8 mouse cellular contexts compared by ENCODE assay signal in the genomic region with DNA sequence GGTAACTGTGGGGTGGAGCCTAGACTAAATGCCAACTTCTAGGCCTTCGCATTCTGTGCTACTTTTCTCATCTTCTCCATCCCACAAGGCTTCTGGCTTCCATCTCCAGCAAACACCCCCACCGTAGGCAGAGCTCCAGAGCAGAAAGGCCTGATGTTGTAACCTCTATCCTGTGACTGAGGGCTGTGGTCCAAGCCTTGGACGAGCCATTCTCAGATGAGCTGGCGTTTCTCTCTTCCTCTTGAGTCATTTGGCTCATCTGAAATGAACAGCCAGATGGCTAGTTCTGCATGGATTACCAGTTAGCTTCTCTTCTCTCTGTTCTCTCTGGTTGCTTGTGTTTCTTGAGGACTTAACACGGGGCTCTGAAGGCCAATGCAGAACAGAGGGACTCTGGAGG. TPM values are rescaled to one million over a fixed set of nuclear protein-coding genes. Genes with fewer than 3 reads are reported as not detected.
DNase-seq lines count a peak whose midpoint lies in the region; ATAC-seq lines count a peak whose summit lies in the region.

No protein-coding gene starts in this region.

- peak; percentile 49 to 82 for DNase-seq in adrenal gland, adult (ENCODE audit: inconsistent age in 2 of 2, low spot score in 1 of 2)
- DNase-seq in adrenal gland, postnatal 4 days (ENCODE audit: low spot score in 2 of 2): no peak
- DNase-seq in cerebellum, adult 18-20 months: peak; percentile 74 to 79
- DNase-seq in heart, postnatal 10 days: peak; percentile 76
- peak; percentile 69 for DNase-seq in lung, postnatal 25 days (ENCODE audit: low spot score)
- DNase-seq in kidney, adult 9 months: no peak
- DNase-seq in spleen, postnatal 10 days (ENCODE audit: low spot score in 2 of 2): no peak

- no peaks in the 10 kb centered on the region for H3K36me3 ChIP-seq in forebrain, embryonic 13.5 days (ENCODE audit: poor library complexity, severe bottlenecking)

- H3K27me3 ChIP-seq in forebrain, embryonic 13.5 days: 0 out of 2 replicates have a peak, but pooled peaks cover 2% of the 10 kb centered on the region

- no peak overlapping the region for H3K9ac ChIP-seq in forebrain, embryonic 13.5 days

- H3K4me1 ChIP-seq in forebrain, embryonic 13.5 days: no peaks in the 10 kb centered on the region

- WGBS in forebrain, embryonic 13.5 days: 80% methylated on average over 5 of the region's 5 CpGs

- H3K4me2 ChIP-seq in forebrain, embryonic 13.5 days: no peak overlapping the region

- no peak for ATAC-seq in forebrain, embryonic 13.5 days

- H3K9me3 ChIP-seq in forebrain, embryonic 13.5 days (replicated peaks): no peaks in the 10 kb centered on the region

- intact Hi-C loops in heart, postnatal 10 days (cut with DNase I): no loop called here

- no peak overlapping the region for H3K4me3 ChIP-seq in forebrain, embryonic 13.5 days

- no peak overlapping the region for H3K27ac ChIP-seq in forebrain, embryonic 13.5 days

RNA-seq across cellular contexts. Expression of gene Itgb2, which starts 14.9 kb away (rescaled TPM):
- 1 to 10 TPM; 5.3 to 8.5 TPM for total RNA-seq in adrenal gland, postnatal 4 days (2021)
- 1 to 10 TPM; 3.3 to 4.4 TPM for total RNA-seq in heart, postnatal 10 days (2021)
- 0.34 and 0.37 TPM in 2 replicates for polyA plus RNA-seq in forebrain, embryonic 13.5 days (2015; fragmentation: Nextera tagmentation; extraction: Ambion mirVana)

RNA-seq across cellular contexts. Expression of gene Fam207a, which starts 29.3 kb away (rescaled TPM):
- total RNA-seq in adrenal gland, postnatal 4 days (2021): 10 to 100 TPM; 23.8 to 26.0 TPM
- total RNA-seq in heart, postnatal 10 days (2021): 10 to 100 TPM; 11.7 to 12.0 TPM
- 37.5 and 38.7 TPM in 2 replicates for polyA plus RNA-seq in forebrain, embryonic 13.5 days (2015; fragmentation: Nextera tagmentation; extraction: Ambion mirVana)

RNA-seq across cellular contexts. Expression of gene Pttg1ip, which starts 36.6 kb away (rescaled TPM):
- total RNA-seq in adrenal gland, postnatal 4 days (2021): 100 to 1,000 TPM; 176 to 186 TPM
- 100 to 1,000 TPM; 134 to 148 TPM for total RNA-seq in heart, postnatal 10 days (2021)
- 57.8 and 63.6 TPM in 2 replicates for polyA plus RNA-seq in forebrain, embryonic 13.5 days (2015; fragmentation: Nextera tagmentation; extraction: Ambion mirVana)

Comparison
In these comparisons a context has a peak if more than half of its experiments do, and no peak if none do; other contexts are left out.
1. DNase-seq: peak in adrenal gland, adult (2 of 2), cerebellum, adult 18-20 months (2 of 2), heart, postnatal 10 days (2 of 2) and lung, postnatal 25 days (single experiment); none in adrenal gland, postnatal 4 days (0 of 2), kidney, adult 9 months (single experiment) and spleen, postnatal 10 days (0 of 2).